Mouse (Mus musculus) myocyte (in vitro differentiated cells): ENCODE measurements around the gene Bglap3. TPM values are rescaled to one million over a fixed set of nuclear protein-coding genes. Genes with fewer than 3 reads are reported as not detected.
"Not testable (repeated sequence)": the region's sequence is repeated elsewhere in the genome, so short reads cannot be mapped to it uniquely, and the experiment has no call there.

Experiments
- H3K27me3 ChIP-seq: one replicate; pipeline ENCODE4 v1.6.1; 2011; ENCODE audit not compliant: control insufficient read depth, insufficient read depth, insufficient read length
- H3K36me3 ChIP-seq: one replicate; pipeline ENCODE4 v1.6.1; 2011; ENCODE audit not compliant: control insufficient read depth, insufficient read depth
- H3K4me2 ChIP-seq: one replicate; pipeline ENCODE4 v1.6.1; 2011; ENCODE audit warnings: low read depth, control low read depth
- H3K4me3 ChIP-seq: one replicate; pipeline ENCODE4 v1.5.1; 2011; ENCODE audit warnings: mild to moderate bottlenecking, control low read depth, moderate library complexity
- H3K79me2 ChIP-seq: one replicate; pipeline ENCODE4 v1.6.1; 2011; ENCODE audit not compliant: control insufficient read depth, insufficient read depth
- H3ac ChIP-seq: one replicate; pipeline ENCODE4 v1.6.1; 2011; ENCODE audit not compliant: control insufficient read depth, insufficient read length
- CEBPB ChIP-seq: IDR thresholded peaks from 2 replicates; pipeline ENCODE4 v1.6.1; 2011; ENCODE audit warnings: mild to moderate bottlenecking, moderate library complexity; ENCODE audit not compliant: poor library complexity, insufficient read depth, severe bottlenecking
- E2F4 ChIP-seq: IDR thresholded peaks from one replicate; pipeline ENCODE4 v1.6.1; 2011; ENCODE audit warnings: mild to moderate bottlenecking, control low read depth, moderate library complexity; ENCODE audit not compliant: insufficient read depth
- MAX ChIP-seq: IDR thresholded peaks from one replicate; pipeline ENCODE4 v1.6.1; 2011; ENCODE audit warnings: low read depth, mild to moderate bottlenecking, control low read depth
- MYOD1 ChIP-seq, 3 experiments: IDR thresholded peaks; one replicate each; pipeline ENCODE4 v1.6.1; 2011; ENCODE audit warnings: control low read depth in 2 of 3, low read depth in 2 of 3, mild to moderate bottlenecking in 2 of 3, moderate library complexity in 1 of 3; ENCODE audit not compliant: insufficient read length in 2 of 3, control insufficient read depth in 1 of 3
- MYOG ChIP-seq, 3 experiments: IDR thresholded peaks; one replicate each; pipeline ENCODE4 v1.6.1; 2011; ENCODE audit warnings: control low read depth in 2 of 3, low read depth in 2 of 3, mild to moderate bottlenecking in 2 of 3; ENCODE audit not compliant: insufficient read length in 2 of 3, control insufficient read depth in 1 of 3, insufficient read depth in 1 of 3
- POLR2A ChIP-seq: IDR thresholded peaks from one replicate; pipeline ENCODE4 v1.6.1; 2011; ENCODE audit warnings: low read depth, mild to moderate bottlenecking, control low read depth, moderate library complexity; ENCODE audit not compliant: insufficient read length
- POLR2AphosphoS2 ChIP-seq: IDR thresholded peaks from one replicate; pipeline ENCODE4 v1.6.1; 2011; ENCODE audit warnings: low read depth, control low read depth; ENCODE audit not compliant: insufficient read length
- REST ChIP-seq: IDR thresholded peaks from one replicate; pipeline ENCODE4 v1.6.1; 2011; ENCODE audit warnings: mild to moderate bottlenecking, control low read depth, moderate library complexity; ENCODE audit not compliant: insufficient read depth, insufficient read length
- SRF ChIP-seq: IDR thresholded peaks from one replicate; pipeline ENCODE4 v1.6.1; 2011; ENCODE audit warnings: low read depth; ENCODE audit not compliant: control insufficient read depth, insufficient read length
- TCF12 ChIP-seq: IDR thresholded peaks from one replicate; pipeline ENCODE4 v1.6.1; 2011; ENCODE audit warnings: mild to moderate bottlenecking, control low read depth; ENCODE audit not compliant: poor library complexity, insufficient read depth, severe bottlenecking
- TCF3 ChIP-seq: IDR thresholded peaks from one replicate; pipeline ENCODE4 v1.6.1; 2011; ENCODE audit warnings: low read depth, control low read depth; ENCODE audit not compliant: insufficient read length
- USF1 ChIP-seq: IDR thresholded peaks from one replicate; pipeline ENCODE4 v1.6.1; 2011; ENCODE audit warnings: low read depth, mild to moderate bottlenecking, control low read depth, moderate library complexity
- polyA plus RNA-seq: library from polyadenylated mRNA; unstranded; fragments of >200 nt; fragmentation: generic; extraction: Trizol; gene quantifications from one replicate; pipeline ENCODE4 v1.2.1, GENCODE M21; 2012; ENCODE audit warnings: missing spikeins

Bglap3 gene
- polyA plus RNA-seq, 1 experiment = 0.95 TPM

GRCm38 (mm10) chr3:88395288-88395687 lies 22.7 kb upstream of the Bglap3 start:
- peak in 1 of 3 experiments; percentile 71 for TF ChIP-seq MYOG (IDR thresholded peaks at IDR 0.05; ENCODE audit: control insufficient read depth in 1 of 3, insufficient read depth in 1 of 3, insufficient read length in 2 of 3, low read depth in 2 of 3)
- no peak for TF ChIP-seq CEBPB
- peak in 2 of 3 experiments; percentile 46 to 70 for TF ChIP-seq MYOD1 (IDR thresholded peaks at IDR 0.05; ENCODE audit: control insufficient read depth in 1 of 3, insufficient read length in 2 of 3, low read depth in 2 of 3)
- no peaks in the 10 kb centered on the region for H3K79me2 ChIP-seq
- H3ac ChIP-seq = no peak overlapping the region
- no peak overlapping the region for H3K4me2 ChIP-seq
- no peaks in the 10 kb centered on the region for H3K36me3 ChIP-seq
- no peaks in the 10 kb centered on the region for H3K27me3 ChIP-seq
- no peak overlapping the region for H3K4me3 ChIP-seq

GRCm38 (mm10) chr3:88393776-88394375 lies 21.3 kb upstream of the Bglap3 start:
- no peak for TF ChIP-seq E2F4
- Histone ChIP-seq H3K4me2 (no peak overlapping the region), H3ac (no peak overlapping the region), H3K27me3 (no peaks in the 10 kb centered on the region), H3K36me3 (no peaks in the 10 kb centered on the region), H3K79me2 (no peaks in the 10 kb centered on the region), H3K4me3 (no peak overlapping the region)

GRCm38 (mm10) chr3:88384364-88384763 lies 11.8 kb upstream of the Bglap3 start, which contains the start of gene Bglap:
TSS of gene Bglap (minus strand) at chr3:88384464.
- Histone ChIP-seq H3K27me3 (no peaks in the 10 kb centered on the region), H3K4me3 (no peak within 1 kb of the TSS), H3ac (no peak within 1 kb of the TSS), H3K36me3 (no peaks in the 10 kb centered on the region), H3K4me2 (no peak within 1 kb of the TSS), H3K79me2 (no peaks in the 10 kb centered on the region)
- TF ChIP-seq MYOG (IDR thresholded peaks at IDR 0.05; ENCODE audit: control insufficient read depth in 1 of 3, insufficient read depth in 1 of 3, insufficient read length in 2 of 3, low read depth in 2 of 3) (no peak), MYOD1 (IDR thresholded peaks at IDR 0.05; ENCODE audit: control insufficient read depth in 1 of 3, insufficient read length in 2 of 3, low read depth in 2 of 3) (no peak), REST (no peak), CEBPB (no peak), E2F4 (no peak), POLR2AphosphoS2 (no peak), TCF3 (no peak), MAX (no peak), SRF (no peak), POLR2A (no peak), USF1 (no peak), TCF12 (no peak)

GRCm38 (mm10) chr3:88382383-88382782 lies 9.8 kb upstream of the Bglap3 start:
- H3K27me3 ChIP-seq, H3K79me2 ChIP-seq, H3K36me3 ChIP-seq, H3K4me2 ChIP-seq, H3K4me3 ChIP-seq, H3ac ChIP-seq: not testable (repeated sequence)

GRCm38 (mm10) chr3:88381389-88382315 lies 9.1 kb upstream of the Bglap3 start:
- not testable (repeated sequence) for H3K27me3 ChIP-seq, H3K79me2 ChIP-seq, H3K4me3 ChIP-seq, H3ac ChIP-seq, H3K36me3 ChIP-seq
- H3K4me2 ChIP-seq = peak overlapping the region; percentile 34

GRCm38 (mm10) chr3:88378599-88378998 lies 6.1 kb upstream of the Bglap3 start, which contains the start of gene Bglap2:
TSS of gene Bglap2 (minus strand) at chr3:88378699.
- H3ac ChIP-seq, H3K4me2 ChIP-seq, H3K79me2 ChIP-seq, H3K27me3 ChIP-seq, H3K4me3 ChIP-seq, H3K36me3 ChIP-seq: not testable (repeated sequence)
- peak in 1 of 3 experiments; percentile 4 for TF ChIP-seq MYOG (IDR thresholded peaks at IDR 0.05; ENCODE audit: control insufficient read depth in 1 of 3, insufficient read depth in 1 of 3, insufficient read length in 2 of 3, low read depth in 2 of 3)

- H3K4me3 ChIP-seq, H3ac ChIP-seq, H3K79me2 ChIP-seq, H3K36me3 ChIP-seq, H3K27me3 ChIP-seq: not testable (repeated sequence)
- H3K4me2 ChIP-seq = peak overlapping the region; percentile 60
Measured at GRCm38 (mm10) chr3:88376644-88377043, 4.1 kb upstream of the Bglap3 start.

GRCm38 (mm10) chr3:88375750-88376626 lies 3.4 kb upstream of the Bglap3 start:
- not testable (repeated sequence) for H3K27me3 ChIP-seq, H3ac ChIP-seq, H3K79me2 ChIP-seq, H3K36me3 ChIP-seq, H3K4me3 ChIP-seq
- peak overlapping the region; percentile 60 for H3K4me2 ChIP-seq

GRCm38 (mm10) chr3:88368511-88368910 lies 4.0 kb downstream of the Bglap3 start:
- H3K79me2 ChIP-seq, H3K36me3 ChIP-seq, H3K27me3 ChIP-seq, H3K4me3 ChIP-seq, H3K4me2 ChIP-seq, H3ac ChIP-seq: not testable (repeated sequence)
